Mouse (Mus musculus) heart, adult 9 months (tissue): ENCODE measurements around the gene Zfp69.

Experiments used
- DNase-seq, 2 experiments: peaks; one replicate each; pipeline ENCODE4 v3.0.0; 2022; ENCODE audit warnings: low spot score in 2 of 2

The Zfp69 gene

DNA sequence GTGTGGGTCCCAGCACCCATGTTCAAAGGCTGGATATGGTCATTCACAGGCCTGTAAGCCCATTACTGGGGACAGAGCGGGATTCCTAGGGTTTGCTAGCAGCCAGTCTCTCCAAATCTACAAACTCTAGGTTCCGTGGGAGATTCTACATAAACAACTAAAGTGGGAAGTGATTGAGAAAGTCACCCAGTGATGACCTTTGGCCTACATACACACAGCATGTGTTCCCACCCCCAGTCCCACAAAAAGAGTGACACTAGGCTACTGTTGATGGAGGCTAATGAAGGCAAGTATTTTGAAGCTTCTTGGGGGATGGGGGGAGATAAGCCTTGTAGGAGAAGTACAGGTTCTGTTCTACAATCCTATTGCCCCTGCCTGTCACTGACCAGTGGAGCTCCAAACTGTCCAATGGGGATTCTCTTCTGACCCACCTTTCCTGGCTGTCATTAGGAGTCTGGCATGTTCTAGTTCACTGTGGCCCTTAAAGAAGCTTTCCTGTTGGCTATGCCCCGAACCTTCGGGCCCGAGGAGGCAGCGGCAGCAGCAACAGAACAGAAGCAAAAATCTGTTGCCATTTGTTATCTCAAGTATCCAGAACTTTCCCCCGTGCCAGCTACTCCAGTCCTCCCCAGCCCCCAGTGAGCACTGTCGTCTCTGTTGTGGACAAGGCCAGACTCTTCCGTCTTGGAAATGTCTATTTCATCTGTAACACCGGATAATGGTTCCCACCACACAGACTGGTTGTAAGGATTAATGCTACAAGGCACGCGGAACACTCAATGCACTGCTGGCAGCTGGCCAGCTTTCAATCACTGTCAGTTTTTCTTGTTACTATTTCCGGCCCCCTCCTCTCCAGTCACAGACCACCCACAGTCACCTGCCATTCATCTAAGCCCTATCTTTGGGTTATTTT, 66.0 kb downstream of the Zfp69 start:
- no peak for DNase-seq

- no peak for DNase-seq
These were observed 69.4 kb downstream of the Zfp69 start for GRCm38 (mm10) chr4:120882002-120882625.

- DNase-seq, result no peak
These were observed 70.6 kb downstream of the Zfp69 start for GRCm38 (mm10) chr4:120880731-120881432.
